Mouse (Mus musculus) neural tube, embryonic 13.5 days (tissue): ENCODE results near the gene Mia2. TPM values are rescaled to one million over a fixed set of nuclear protein-coding genes. Genes with fewer than 3 reads are reported as not detected.

Experiments
- ATAC-seq: fragments of 200-750 bp; cut with Nextera tagmentation; 2 replicates; pipeline ENCODE4 v1.8.0; 2017; ENCODE audit warnings: low read depth, mild to moderate bottlenecking, moderate TSS enrichment, moderate library complexity
- H3K27ac ChIP-seq: fragments of 300-500 bp; sonication (generic); replicated peaks from 2 replicates; pipeline ENCODE4 v1.5.1; 2015; ENCODE audit warnings: moderate library complexity, mild to moderate bottlenecking, inconsistent platforms
- H3K27me3 ChIP-seq: fragments of 300-500 bp; sonication (generic); 2 replicates; pipeline ENCODE4 v1.6.1; 2015; ENCODE audit warnings: mild to moderate bottlenecking, inconsistent platforms
- H3K36me3 ChIP-seq: fragments of 300-500 bp; sonication (generic); 2 replicates; pipeline ENCODE4 v1.6.1; 2015; ENCODE audit warnings: mild to moderate bottlenecking, inconsistent platforms
- H3K4me1 ChIP-seq: fragments of 300-500 bp; sonication (generic); replicated peaks from 2 replicates; pipeline ENCODE4 v1.6.1; 2015; ENCODE audit warnings: inconsistent platforms
- H3K4me2 ChIP-seq: fragments of 300-500 bp; sonication (generic); 2 replicates; pipeline ENCODE4 v1.6.1; 2015; ENCODE audit warnings: inconsistent platforms, mild to moderate bottlenecking, moderate library complexity
- H3K4me3 ChIP-seq: fragments of 300-500 bp; sonication (generic); 2 replicates; pipeline ENCODE4 v1.5.1; 2015; ENCODE audit warnings: mild to moderate bottlenecking, inconsistent platforms
- H3K9ac ChIP-seq: fragments of 300-500 bp; sonication (generic); 2 replicates; pipeline ENCODE4 v1.6.1; 2015; ENCODE audit warnings: moderate library complexity, mild to moderate bottlenecking, inconsistent platforms
- H3K9me3 ChIP-seq: fragments of 300-500 bp; sonication (generic); 2 replicates; pipeline ENCODE4 v1.6.1; 2016; ENCODE audit warnings: inconsistent platforms
- WGBS: fragments of 180-500 bp; shearing (Covaris S2); methylation state at CpG from one replicate; pipeline ENCODE4 v1.1.7; 2015; 5-methylcytosine and 5-hydroxymethylcytosine counted together
- polyA plus RNA-seq: library from polyadenylated mRNA; unstranded; fragments of >200 nt; fragmentation: Nextera tagmentation; extraction: Ambion mirVana; gene quantifications from 2 replicates; pipeline ENCODE4 v1.2.1, GENCODE M21; 2015

Mia2 gene
- polyA plus RNA-seq, 1 experiment from 2014 or later, result 46.3 TPM

- 91% methylated on average over 10 of the region's 10 CpGs for WGBS
- H3K9ac ChIP-seq, result no peak overlapping the region
- no peaks in the 10 kb centered on the region for H3K27me3 ChIP-seq
- H3K4me3 ChIP-seq, result no peak overlapping the region
- no peak for ATAC-seq
- H3K4me2 ChIP-seq, result peak overlapping the region; percentile 79; the same call in 1 of the 2 replicates
- peaks cover 8% of the 10 kb centered on the region for H3K36me3 ChIP-seq
- H3K9me3 ChIP-seq, result no peaks in the 10 kb centered on the region
- H3K4me1 ChIP-seq, result peaks cover 29% of the 10 kb centered on the region
- H3K27ac ChIP-seq, result no peak overlapping the region
Measured at GRCm38 (mm10) chr12:59133437-59133999, 37.9 kb downstream of the Mia2 start.

GRCm38 (mm10) chr12:59135096-59135495 is 39.5 kb downstream of the Mia2 start:
- Histone ChIP-seq H3K4me1 (peaks cover 24% of the 10 kb centered on the region), H3K4me2 (no peak overlapping the region), H3K9me3 (no peaks in the 10 kb centered on the region), H3K27ac (no peak overlapping the region), H3K36me3 (peaks cover 23% of the 10 kb centered on the region), H3K9ac (no peak overlapping the region), H3K27me3 (no peaks in the 10 kb centered on the region), H3K4me3 (no peak overlapping the region)
- WGBS, result 97% methylated on average over 4 of the region's 4 CpGs
- no peak for ATAC-seq

- H3K4me2 ChIP-seq, result no peak overlapping the region
- 92% methylated on average over 13 of the region's 13 CpGs for WGBS
- H3K4me1 ChIP-seq, result peaks cover 19% of the 10 kb centered on the region
- no peaks in the 10 kb centered on the region for H3K9me3 ChIP-seq
- H3K27me3 ChIP-seq, result no peaks in the 10 kb centered on the region
- H3K4me3 ChIP-seq, result no peak overlapping the region
- H3K36me3 ChIP-seq, result peaks cover 26% of the 10 kb centered on the region
- ATAC-seq, result no peak
- H3K27ac ChIP-seq, result no peak overlapping the region
- no peak overlapping the region for H3K9ac ChIP-seq
Measured at GRCm38 (mm10) chr12:59135533-59136300, 40.1 kb downstream of the Mia2 start.

GRCm38 (mm10) chr12:59137031-59137430 is 41.4 kb downstream of the Mia2 start:
- no peak overlapping the region for H3K27ac ChIP-seq
- 77% methylated on average over 6 of the region's 6 CpGs for WGBS
- no peak overlapping the region for H3K9ac ChIP-seq
- H3K9me3 ChIP-seq, result no peaks in the 10 kb centered on the region
- no peak overlapping the region for H3K4me2 ChIP-seq
- no peak overlapping the region for H3K4me3 ChIP-seq
- peaks cover 18% of the 10 kb centered on the region for H3K4me1 ChIP-seq
- peaks cover 37% of the 10 kb centered on the region for H3K36me3 ChIP-seq
- H3K27me3 ChIP-seq, result no peaks in the 10 kb centered on the region
- no peak for ATAC-seq

- no peaks in the 10 kb centered on the region for H3K4me1 ChIP-seq
- no peak overlapping the region for H3K9ac ChIP-seq
- no peaks in the 10 kb centered on the region for H3K9me3 ChIP-seq
- H3K27ac ChIP-seq, result no peak overlapping the region
- H3K27me3 ChIP-seq, result no peaks in the 10 kb centered on the region
- WGBS, result 88% methylated on average over 2 of the region's 2 CpGs
- no peak for ATAC-seq
- H3K4me3 ChIP-seq, result no peak overlapping the region
- no peak overlapping the region for H3K4me2 ChIP-seq
- peaks cover 52% of the 10 kb centered on the region for H3K36me3 ChIP-seq
Measured at GRCm38 (mm10) chr12:59139372-59139771, 43.8 kb downstream of the Mia2 start.

- no peak overlapping the region for H3K4me3 ChIP-seq
- peaks cover 73% of the 10 kb centered on the region for H3K36me3 ChIP-seq
- no peak overlapping the region for H3K9ac ChIP-seq
- no peaks in the 10 kb centered on the region for H3K9me3 ChIP-seq
- ATAC-seq, result no peak
- no peaks in the 10 kb centered on the region for H3K4me1 ChIP-seq
- H3K4me2 ChIP-seq, result no peak overlapping the region
- no peak overlapping the region for H3K27ac ChIP-seq
- H3K27me3 ChIP-seq, result no peaks in the 10 kb centered on the region
Measured at GRCm38 (mm10) chr12:59145130-59145529, 49.5 kb downstream of the Mia2 start.

- Histone ChIP-seq H3K4me1 (no peaks in the 10 kb centered on the region), H3K4me3 (no peak overlapping the region), H3K9ac (no peak overlapping the region), H3K9me3 (no peaks in the 10 kb centered on the region), H3K4me2 (no peak overlapping the region), H3K36me3 (peaks cover 82% of the 10 kb centered on the region), H3K27me3 (no peaks in the 10 kb centered on the region), H3K27ac (no peak overlapping the region)
- 88% methylated on average over 4 of the region's 4 CpGs for WGBS
- ATAC-seq, result no peak
Measured at GRCm38 (mm10) chr12:59149691-59150090, 54.1 kb downstream of the Mia2 start.

GRCm38 (mm10) chr12:59161091-59161490 is 65.5 kb downstream of the Mia2 start:
- WGBS, result 60% methylated on average over 2 of the region's 2 CpGs
- Histone ChIP-seq H3K27me3 (no peaks in the 10 kb centered on the region), H3K4me1 (no peaks in the 10 kb centered on the region), H3K9me3 (no peaks in the 10 kb centered on the region), H3K4me2 (no peak overlapping the region), H3K27ac (no peak overlapping the region), H3K9ac (no peak overlapping the region), H3K4me3 (no peak overlapping the region), H3K36me3 (peaks cover 76% of the 10 kb centered on the region)
- ATAC-seq, result no peak

- H3K9me3 ChIP-seq, result no peaks in the 10 kb centered on the region
- no peaks in the 10 kb centered on the region for H3K4me1 ChIP-seq
- H3K36me3 ChIP-seq, result peaks cover 66% of the 10 kb centered on the region
- no peaks in the 10 kb centered on the region for H3K27me3 ChIP-seq
- no peak overlapping the region for H3K27ac ChIP-seq
- H3K4me3 ChIP-seq, result no peak overlapping the region
- 94% methylated on average over 2 of the region's 2 CpGs for WGBS
- no peak overlapping the region for H3K4me2 ChIP-seq
- no peak overlapping the region for H3K9ac ChIP-seq
- ATAC-seq, result no peak
Measured at GRCm38 (mm10) chr12:59162797-59163196, 67.2 kb downstream of the Mia2 start.

GRCm38 (mm10) chr12:59164522-59164921 is 68.9 kb downstream of the Mia2 start:
- Histone ChIP-seq H3K9me3 (no peaks in the 10 kb centered on the region), H3K36me3 (peaks cover 63% of the 10 kb centered on the region), H3K4me1 (no peaks in the 10 kb centered on the region), H3K27ac (no peak overlapping the region), H3K4me2 (no peak overlapping the region), H3K9ac (no peak overlapping the region), H3K27me3 (no peaks in the 10 kb centered on the region), H3K4me3 (no peak overlapping the region)
- WGBS, result 90% methylated on average over 6 of the region's 6 CpGs
- no peak for ATAC-seq

GRCm38 (mm10) chr12:59166557-59166956 is 71.0 kb downstream of the Mia2 start:
- H3K27ac ChIP-seq, result no peak overlapping the region
- no peak overlapping the region for H3K4me2 ChIP-seq
- ATAC-seq, result no peak
- H3K4me3 ChIP-seq, result no peak overlapping the region
- H3K4me1 ChIP-seq, result no peaks in the 10 kb centered on the region
- H3K36me3 ChIP-seq, result peaks cover 61% of the 10 kb centered on the region
- 84% methylated on average over 4 of the region's 4 CpGs for WGBS
- H3K27me3 ChIP-seq, result no peaks in the 10 kb centered on the region
- H3K9me3 ChIP-seq, result no peaks in the 10 kb centered on the region
- no peak overlapping the region for H3K9ac ChIP-seq

GRCm38 (mm10) chr12:59169935-59170334 is 74.3 kb downstream of the Mia2 start:
- ATAC-seq, result no peak
- Histone ChIP-seq H3K27ac (no peak overlapping the region), H3K9me3 (no peaks in the 10 kb centered on the region), H3K27me3 (no peaks in the 10 kb centered on the region), H3K4me2 (no peak overlapping the region), H3K9ac (no peak overlapping the region), H3K36me3 (peaks cover 41% of the 10 kb centered on the region), H3K4me1 (no peaks in the 10 kb centered on the region), H3K4me3 (no peak overlapping the region)
- 85% methylated on average over 4 of the region's 4 CpGs for WGBS

GRCm38 (mm10) chr12:59177814-59178213 is 82.2 kb downstream of the Mia2 start:
- no peak overlapping the region for H3K4me2 ChIP-seq
- H3K4me1 ChIP-seq, result no peaks in the 10 kb centered on the region
- no peaks in the 10 kb centered on the region for H3K9me3 ChIP-seq
- ATAC-seq, result peak; percentile 79
- 87% methylated on average over 3 of the region's 3 CpGs for WGBS
- no peak overlapping the region for H3K4me3 ChIP-seq
- no peak overlapping the region for H3K9ac ChIP-seq
- H3K27me3 ChIP-seq, result no peaks in the 10 kb centered on the region
- peaks cover 70% of the 10 kb centered on the region for H3K36me3 ChIP-seq
- H3K27ac ChIP-seq, result no peak overlapping the region
